Mouse (Mus musculus): ENCODE data around the gene Pan3. TPM values are rescaled to one million over a fixed set of nuclear protein-coding genes. Genes with fewer than 3 reads are reported as not detected.

Gene Pan3
- polyA plus RNA-seq, 1 experiment from 2014 or later = 98.3 TPM

DNA sequence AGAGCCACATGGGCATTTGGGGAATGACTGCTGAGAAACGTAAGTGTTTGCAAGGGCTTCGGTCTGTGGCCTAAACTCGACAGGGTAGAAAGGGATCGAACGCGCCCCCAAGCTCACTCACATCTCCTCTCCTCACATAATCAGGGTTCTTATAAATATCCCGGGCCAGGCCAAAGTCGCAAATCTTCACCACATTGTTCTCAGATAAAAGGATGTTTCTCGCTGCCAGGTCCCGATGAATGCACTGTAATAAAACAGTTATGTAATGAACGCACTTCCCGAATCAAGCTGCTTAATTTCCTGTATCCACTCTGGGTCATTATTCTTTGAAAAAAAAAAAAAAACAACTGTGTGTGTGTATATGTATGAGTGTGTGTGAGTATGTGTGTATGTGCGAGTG lies 150.2 kb downstream of the Pan3 start:
- Histone ChIP-seq H3K4me2 (replicated peaks; ENCODE audit: low read depth, low read length) (no peak overlapping the region), H3K9ac (replicated peaks; ENCODE audit: low read depth, low read length) (no peak overlapping the region), H3K4me3 (ENCODE audit: low read depth, low read length) (no peak overlapping the region), H3K9me3 (ENCODE audit: control insufficient read depth, low read depth, low read length) (no peaks in the 10 kb centered on the region), H3K27ac (ENCODE audit: low read length) (no peak overlapping the region), H3K27me3 (ENCODE audit: control insufficient read depth, insufficient read depth, low read length) (no peaks in the 10 kb centered on the region), H3K4me1 (ENCODE audit: control insufficient read depth, insufficient read depth, low read length) (no peaks in the 10 kb centered on the region), H3K36me3 (ENCODE audit: control insufficient read depth, insufficient read depth, low read length) (no peaks in the 10 kb centered on the region)
- WGBS = 84% methylated on average over 13 of the region's 13 CpGs
- ATAC-seq (ENCODE audit: insufficient number of reproducible peaks, insufficient read depth, low FRiP score, low read depth) = no peak

DNA sequence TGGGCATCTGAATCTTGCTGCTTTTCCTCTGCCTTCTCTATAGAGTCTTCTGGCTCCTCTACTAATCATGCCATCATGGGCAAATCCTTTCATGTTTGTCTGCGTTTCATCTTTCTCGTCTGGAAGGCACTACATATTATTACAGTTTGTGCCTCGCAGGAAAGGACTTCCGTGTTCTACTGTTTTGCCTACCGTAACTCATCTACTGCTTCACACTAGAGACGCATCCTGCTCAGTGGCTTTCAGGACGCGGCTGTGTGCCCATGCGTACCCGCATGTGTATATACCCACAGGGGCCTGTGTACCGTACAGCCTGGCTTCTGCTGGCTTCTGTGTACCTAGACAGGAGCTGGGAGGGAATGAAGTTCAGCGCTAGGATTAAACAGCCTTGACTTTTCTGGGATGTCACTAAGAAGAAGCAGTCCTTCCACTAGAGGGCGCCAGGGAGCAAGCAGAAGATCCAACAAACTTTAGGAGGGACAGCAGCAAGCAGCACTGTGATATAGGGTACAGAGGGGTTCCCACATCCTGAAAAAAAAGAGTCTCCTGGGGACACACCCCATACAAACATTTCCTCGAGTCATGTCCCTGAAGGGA lies 153.8 kb downstream of the Pan3 start:
- Histone ChIP-seq H3K4me2 (replicated peaks; ENCODE audit: low read depth, low read length) (no peak overlapping the region), H3K27ac (ENCODE audit: low read length) (no peak overlapping the region), H3K9ac (replicated peaks; ENCODE audit: low read depth, low read length) (no peak overlapping the region), H3K27me3 (ENCODE audit: control insufficient read depth, insufficient read depth, low read length) (no peaks in the 10 kb centered on the region), H3K9me3 (ENCODE audit: control insufficient read depth, low read depth, low read length) (no peaks in the 10 kb centered on the region), H3K4me3 (ENCODE audit: low read depth, low read length) (no peak overlapping the region), H3K36me3 (ENCODE audit: control insufficient read depth, insufficient read depth, low read length) (no peaks in the 10 kb centered on the region), H3K4me1 (ENCODE audit: control insufficient read depth, insufficient read depth, low read length) (no peaks in the 10 kb centered on the region)
- no peak for ATAC-seq (ENCODE audit: insufficient number of reproducible peaks, insufficient read depth, low FRiP score, low read depth)
- 35% methylated on average over 14 of the region's 14 CpGs for WGBS

DNA sequence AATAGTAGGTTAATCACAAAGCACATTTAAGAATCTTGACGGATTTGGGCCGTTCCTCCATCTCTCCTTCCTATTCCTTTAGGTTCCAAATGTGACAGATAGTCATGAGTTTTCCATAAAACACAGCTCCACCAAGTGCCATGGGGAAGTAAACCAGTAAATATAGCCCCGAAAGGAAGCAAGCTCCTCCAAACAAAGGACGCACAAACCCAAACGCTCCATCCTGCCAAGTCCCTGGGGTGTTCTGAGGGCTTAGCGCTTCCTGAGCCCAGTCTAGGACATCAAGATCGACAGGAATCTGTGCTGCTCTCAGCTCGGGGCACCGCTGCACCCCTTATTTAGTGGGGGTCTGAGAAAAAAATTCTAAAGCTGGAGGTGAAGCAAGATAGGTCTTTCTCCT lies 154.7 kb downstream of the Pan3 start:
- ATAC-seq (ENCODE audit: insufficient number of reproducible peaks, insufficient read depth, low FRiP score, low read depth) = no peak
- no peak overlapping the region for H3K9ac ChIP-seq (replicated peaks; ENCODE audit: low read depth, low read length)
- no peak overlapping the region for H3K4me3 ChIP-seq (ENCODE audit: low read depth, low read length)
- no peaks in the 10 kb centered on the region for H3K4me1 ChIP-seq (ENCODE audit: control insufficient read depth, insufficient read depth, low read length)
- no peak overlapping the region for H3K4me2 ChIP-seq (replicated peaks; ENCODE audit: low read depth, low read length)
- no peak overlapping the region; the same call in 1 of the 2 replicates for H3K27ac ChIP-seq (ENCODE audit: low read length)
- no peaks in the 10 kb centered on the region for H3K9me3 ChIP-seq (ENCODE audit: control insufficient read depth, low read depth, low read length)
- no peaks in the 10 kb centered on the region for H3K36me3 ChIP-seq (ENCODE audit: control insufficient read depth, insufficient read depth, low read length)
- no peaks in the 10 kb centered on the region for H3K27me3 ChIP-seq (ENCODE audit: control insufficient read depth, insufficient read depth, low read length)
- WGBS = 73% methylated on average over 9 of the region's 9 CpGs

DNA sequence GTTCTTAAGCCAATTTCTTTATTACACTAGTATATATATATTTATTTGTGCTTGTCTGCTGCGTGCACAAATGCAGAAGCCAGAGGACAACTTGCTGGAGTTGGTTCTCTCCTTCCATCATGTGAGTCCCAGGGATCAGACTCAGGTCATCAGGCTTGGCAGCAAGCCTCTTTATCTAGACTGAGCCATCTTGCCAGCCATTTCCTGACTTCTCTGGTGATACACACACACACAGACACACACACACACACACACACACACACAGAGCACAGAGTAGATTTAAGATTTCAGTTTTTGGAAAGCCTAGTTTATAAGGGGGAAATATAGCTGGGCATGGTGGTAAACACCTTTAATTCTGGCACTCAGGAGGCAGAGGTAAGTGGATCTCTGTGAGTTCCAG lies 155.1 kb downstream of the Pan3 start:
- no peaks in the 10 kb centered on the region for H3K4me1 ChIP-seq (ENCODE audit: control insufficient read depth, insufficient read depth, low read length)
- H3K9ac ChIP-seq (replicated peaks; ENCODE audit: low read depth, low read length) = no peak overlapping the region
- H3K9me3 ChIP-seq (ENCODE audit: control insufficient read depth, low read depth, low read length) = no peaks in the 10 kb centered on the region
- H3K27ac ChIP-seq (ENCODE audit: low read length) = no peak overlapping the region
- ATAC-seq (ENCODE audit: insufficient number of reproducible peaks, insufficient read depth, low FRiP score, low read depth) = no peak
- 82% methylated on average over 1 of the region's 1 CpGs for WGBS
- no peak overlapping the region for H3K4me3 ChIP-seq (ENCODE audit: low read depth, low read length)
- H3K4me2 ChIP-seq (replicated peaks; ENCODE audit: low read depth, low read length) = no peak overlapping the region
- no peaks in the 10 kb centered on the region for H3K36me3 ChIP-seq (ENCODE audit: control insufficient read depth, insufficient read depth, low read length)
- H3K27me3 ChIP-seq (ENCODE audit: control insufficient read depth, insufficient read depth, low read length) = no peaks in the 10 kb centered on the region

DNA sequence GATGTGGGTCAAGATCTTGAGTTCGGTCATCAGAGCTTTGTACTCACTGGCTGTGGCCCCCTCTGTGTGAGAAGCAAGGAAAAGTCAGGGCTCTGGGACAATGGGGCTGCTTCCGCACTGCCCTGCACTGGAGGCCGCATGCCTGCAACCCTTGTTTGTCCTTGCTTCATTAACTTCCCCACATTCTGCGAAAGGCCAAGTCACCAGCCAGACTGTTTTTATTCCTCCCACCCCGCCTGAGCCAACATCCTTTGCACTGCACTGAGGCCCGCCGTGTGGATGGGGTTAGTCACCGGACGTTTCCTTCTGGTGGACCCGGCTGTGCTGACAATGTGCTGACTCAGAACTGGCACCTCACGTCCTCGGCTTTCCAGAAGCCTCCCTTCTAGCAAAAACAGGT lies 159.9 kb downstream of the Pan3 start:
- Histone ChIP-seq H3K4me3 (ENCODE audit: low read depth, low read length) (no peak overlapping the region), H3K9ac (replicated peaks; ENCODE audit: low read depth, low read length) (no peak overlapping the region), H3K9me3 (ENCODE audit: control insufficient read depth, low read depth, low read length) (no peaks in the 10 kb centered on the region), H3K27ac (ENCODE audit: low read length) (peak overlapping the region; percentile 52; the same call in 1 of the 2 replicates), H3K27me3 (ENCODE audit: control insufficient read depth, insufficient read depth, low read length) (no peaks in the 10 kb centered on the region), H3K36me3 (ENCODE audit: control insufficient read depth, insufficient read depth, low read length) (no peaks in the 10 kb centered on the region), H3K4me1 (ENCODE audit: control insufficient read depth, insufficient read depth, low read length) (no peaks in the 10 kb centered on the region), H3K4me2 (replicated peaks; ENCODE audit: low read depth, low read length) (no peak overlapping the region)
- 55% methylated on average over 12 of the region's 12 CpGs for WGBS
- ATAC-seq (ENCODE audit: insufficient number of reproducible peaks, insufficient read depth, low FRiP score, low read depth) = peak; percentile 77

DNA sequence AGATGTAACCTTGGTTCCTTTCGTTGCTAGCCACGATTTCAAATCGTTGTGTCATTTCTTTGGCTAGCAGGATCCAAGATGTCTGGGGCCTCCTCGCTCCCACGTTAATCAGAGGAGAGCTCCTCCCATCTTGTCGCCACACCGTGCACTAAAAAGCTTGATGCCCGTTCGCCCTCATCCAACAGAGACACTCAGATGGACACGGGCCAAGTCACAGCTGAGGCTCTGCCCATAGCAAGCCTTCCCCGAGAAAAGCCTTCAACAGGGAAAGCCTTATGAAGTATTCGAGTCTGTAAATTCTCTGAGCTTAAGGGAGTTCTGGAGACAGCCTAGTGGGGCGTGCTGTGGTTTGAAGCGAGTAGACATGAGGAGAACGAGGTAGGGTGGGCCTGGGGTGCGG lies 167.9 kb downstream of the Pan3 start:
- H3K9me3 ChIP-seq (ENCODE audit: control insufficient read depth, low read depth, low read length) = no peaks in the 10 kb centered on the region
- H3K36me3 ChIP-seq (ENCODE audit: control insufficient read depth, insufficient read depth, low read length) = no peaks in the 10 kb centered on the region
- no peaks in the 10 kb centered on the region for H3K27me3 ChIP-seq (ENCODE audit: control insufficient read depth, insufficient read depth, low read length)
- H3K4me2 ChIP-seq (replicated peaks; ENCODE audit: low read depth, low read length) = no peak overlapping the region
- H3K9ac ChIP-seq (replicated peaks; ENCODE audit: low read depth, low read length) = no peak overlapping the region
- H3K4me3 ChIP-seq (ENCODE audit: low read depth, low read length) = no peak overlapping the region
- H3K4me1 ChIP-seq (ENCODE audit: control insufficient read depth, insufficient read depth, low read length) = 0 out of 2 replicates have a peak, but pooled peaks cover 8% of the 10 kb centered on the region
- ATAC-seq (ENCODE audit: insufficient number of reproducible peaks, insufficient read depth, low FRiP score, low read depth) = no peak
- 71% methylated on average over 16 of the region's 16 CpGs for WGBS
- no peak overlapping the region for H3K27ac ChIP-seq (ENCODE audit: low read length)

Other genes starting within 250 kb of the Pan3 start
- gene Gsx1, start 241.5 kb upstream of the Pan3 start, polyA plus RNA-seq (2014; fragmentation: Nextera tagmentation; extraction: Ambion mirVana) = not detected in 2 replicates
- gene Pdx1, start 160.2 kb upstream of the Pan3 start, polyA plus RNA-seq (2014; fragmentation: Nextera tagmentation; extraction: Ambion mirVana) = 3.4 and 5.2 TPM in 2 replicates
- gene Cdx2, start 122.9 kb upstream of the Pan3 start, polyA plus RNA-seq (2014; fragmentation: Nextera tagmentation; extraction: Ambion mirVana) = 1.1 and 1.3 TPM in 2 replicates
- gene Urad, start 107.7 kb upstream of the Pan3 start, polyA plus RNA-seq (2014; fragmentation: Nextera tagmentation; extraction: Ambion mirVana) = not detected in 2 replicates
- gene Flt3, start 29.7 kb upstream of the Pan3 start, polyA plus RNA-seq (2014; fragmentation: Nextera tagmentation; extraction: Ambion mirVana) = 0.06 and 0.24 TPM in 2 replicates

Measured in stomach, embryonic 14.5 days (tissue).